Mouse (Mus musculus): ENCODE measurements around the gene Minar1. TPM values are rescaled to one million over a fixed set of nuclear protein-coding genes. Genes with fewer than 3 reads are reported as not detected.
A peak's percentile ranks its signal among the peaks of the same experiment; 100 is the strongest.

Gene Minar1
- total RNA-seq (2017), result not detected in 2 replicates

GRCm38 (mm10) chr9:89623006-89623760 lies at the start of gene Minar1:
Minar1 (minus strand) TSS chr9:89623125.
- ATAC-seq (replicated peaks in 1 of 2; ENCODE audit: insufficient read depth in 1 of 2, low FRiP score in 2 of 2, low TSS enrichment in 1 of 2, low read depth in 1 of 2, poor library complexity in 2 of 2, severe bottlenecking in 2 of 2), result peak; percentile 74

GRCm38 (mm10) chr9:89669878-89670277 lies 47.0 kb upstream of the Minar1 start:
- ATAC-seq (replicated peaks in 1 of 2; ENCODE audit: insufficient read depth in 1 of 2, low FRiP score in 2 of 2, low TSS enrichment in 1 of 2, low read depth in 1 of 2, poor library complexity in 2 of 2, severe bottlenecking in 2 of 2), result peak; percentile 38 to 57; a peak in 3 of 4 replicates

- ATAC-seq (replicated peaks in 1 of 2; ENCODE audit: insufficient read depth in 1 of 2, low FRiP score in 2 of 2, low TSS enrichment in 1 of 2, low read depth in 1 of 2, poor library complexity in 2 of 2, severe bottlenecking in 2 of 2), result peak; percentile 95 to 97
Measured at GRCm38 (mm10) chr9:89667306-89667942, 44.5 kb upstream of the Minar1 start.

- peak in 1 of 2 experiments; percentile 29; a peak in 1 of 4 replicates for ATAC-seq (replicated peaks in 1 of 2; ENCODE audit: insufficient read depth in 1 of 2, low FRiP score in 2 of 2, low TSS enrichment in 1 of 2, low read depth in 1 of 2, poor library complexity in 2 of 2, severe bottlenecking in 2 of 2)
Measured at GRCm38 (mm10) chr9:89650913-89651312, 28.0 kb upstream of the Minar1 start.

GRCm38 (mm10) chr9:89637453-89637852 lies 14.5 kb upstream of the Minar1 start:
- peak; percentile 62 to 83; a peak in 3 of 4 replicates for ATAC-seq (replicated peaks in 1 of 2; ENCODE audit: insufficient read depth in 1 of 2, low FRiP score in 2 of 2, low TSS enrichment in 1 of 2, low read depth in 1 of 2, poor library complexity in 2 of 2, severe bottlenecking in 2 of 2)

- peak; percentile 7 to 17; a peak in 1 of 4 replicates for ATAC-seq (replicated peaks in 1 of 2; ENCODE audit: insufficient read depth in 1 of 2, low FRiP score in 2 of 2, low TSS enrichment in 1 of 2, low read depth in 1 of 2, poor library complexity in 2 of 2, severe bottlenecking in 2 of 2)
Measured at GRCm38 (mm10) chr9:89622296-89623005, 474 bp downstream of the Minar1 start.

GRCm38 (mm10) chr9:89621750-89622149 lies 1.2 kb downstream of the Minar1 start:
- no peak for ATAC-seq (replicated peaks in 1 of 2; ENCODE audit: insufficient read depth in 1 of 2, low FRiP score in 2 of 2, low TSS enrichment in 1 of 2, low read depth in 1 of 2, poor library complexity in 2 of 2, severe bottlenecking in 2 of 2)

GRCm38 (mm10) chr9:89620347-89620746 lies 2.6 kb downstream of the Minar1 start:
- ATAC-seq (replicated peaks in 1 of 2; ENCODE audit: insufficient read depth in 1 of 2, low FRiP score in 2 of 2, low TSS enrichment in 1 of 2, low read depth in 1 of 2, poor library complexity in 2 of 2, severe bottlenecking in 2 of 2), result no peak

GRCm38 (mm10) chr9:89616946-89617345 lies 6.0 kb downstream of the Minar1 start:
- ATAC-seq (replicated peaks in 1 of 2; ENCODE audit: insufficient read depth in 1 of 2, low FRiP score in 2 of 2, low TSS enrichment in 1 of 2, low read depth in 1 of 2, poor library complexity in 2 of 2, severe bottlenecking in 2 of 2), result no peak

- no peak for ATAC-seq (replicated peaks in 1 of 2; ENCODE audit: insufficient read depth in 1 of 2, low FRiP score in 2 of 2, low TSS enrichment in 1 of 2, low read depth in 1 of 2, poor library complexity in 2 of 2, severe bottlenecking in 2 of 2)
Measured at GRCm38 (mm10) chr9:89610592-89610991, 12.3 kb downstream of the Minar1 start.

- no peak for ATAC-seq (replicated peaks in 1 of 2; ENCODE audit: insufficient read depth in 1 of 2, low FRiP score in 2 of 2, low TSS enrichment in 1 of 2, low read depth in 1 of 2, poor library complexity in 2 of 2, severe bottlenecking in 2 of 2)
Measured at GRCm38 (mm10) chr9:89607321-89607720, 15.6 kb downstream of the Minar1 start.

- ATAC-seq (replicated peaks in 1 of 2; ENCODE audit: insufficient read depth in 1 of 2, low FRiP score in 2 of 2, low TSS enrichment in 1 of 2, low read depth in 1 of 2, poor library complexity in 2 of 2, severe bottlenecking in 2 of 2), result no peak
Measured at GRCm38 (mm10) chr9:89606256-89606655, 16.7 kb downstream of the Minar1 start.

GRCm38 (mm10) chr9:89601891-89602290 lies 21.0 kb downstream of the Minar1 start:
- ATAC-seq (replicated peaks in 1 of 2; ENCODE audit: insufficient read depth in 1 of 2, low FRiP score in 2 of 2, low TSS enrichment in 1 of 2, low read depth in 1 of 2, poor library complexity in 2 of 2, severe bottlenecking in 2 of 2), result no peak

- ATAC-seq (replicated peaks in 1 of 2; ENCODE audit: insufficient read depth in 1 of 2, low FRiP score in 2 of 2, low TSS enrichment in 1 of 2, low read depth in 1 of 2, poor library complexity in 2 of 2, severe bottlenecking in 2 of 2), result no peak
Measured at GRCm38 (mm10) chr9:89600677-89601076, 22.2 kb downstream of the Minar1 start.

- no peak for ATAC-seq (replicated peaks in 1 of 2; ENCODE audit: insufficient read depth in 1 of 2, low FRiP score in 2 of 2, low TSS enrichment in 1 of 2, low read depth in 1 of 2, poor library complexity in 2 of 2, severe bottlenecking in 2 of 2)
Measured at GRCm38 (mm10) chr9:89597071-89597470, 25.9 kb downstream of the Minar1 start.

- no peak for ATAC-seq (replicated peaks in 1 of 2; ENCODE audit: insufficient read depth in 1 of 2, low FRiP score in 2 of 2, low TSS enrichment in 1 of 2, low read depth in 1 of 2, poor library complexity in 2 of 2, severe bottlenecking in 2 of 2)
Measured at GRCm38 (mm10) chr9:89596392-89596791, 26.5 kb downstream of the Minar1 start.

GRCm38 (mm10) chr9:89592391-89592790 lies 30.5 kb downstream of the Minar1 start:
- no peak for ATAC-seq (replicated peaks in 1 of 2; ENCODE audit: insufficient read depth in 1 of 2, low FRiP score in 2 of 2, low TSS enrichment in 1 of 2, low read depth in 1 of 2, poor library complexity in 2 of 2, severe bottlenecking in 2 of 2)

GRCm38 (mm10) chr9:89578422-89578821 lies 44.5 kb downstream of the Minar1 start:
- no peak for ATAC-seq (replicated peaks in 1 of 2; ENCODE audit: insufficient read depth in 1 of 2, low FRiP score in 2 of 2, low TSS enrichment in 1 of 2, low read depth in 1 of 2, poor library complexity in 2 of 2, severe bottlenecking in 2 of 2)

All from hematopoietic stem cell, adult 5-6 weeks (primary cell).